Mouse (Mus musculus): ENCODE measurements at regions not wholly inside any gene's neighbourhood (a gene's known extent, or its start where the extent isn't known, plus 50 kb on each side); places are given as distances from the start of the nearest gene placed in this dataset.
A peak's percentile ranks its signal among the peaks of the same experiment; 100 is the strongest.
"Not testable (repeated sequence)": the region's sequence is repeated elsewhere in the genome, so short reads cannot be mapped to it uniquely, and the experiment has no call there.

GRCm38 (mm10) chr2:149203896-149204295, 186.9 kb upstream of the Gm10750 start:
- DNase-seq: no peak

DNA sequence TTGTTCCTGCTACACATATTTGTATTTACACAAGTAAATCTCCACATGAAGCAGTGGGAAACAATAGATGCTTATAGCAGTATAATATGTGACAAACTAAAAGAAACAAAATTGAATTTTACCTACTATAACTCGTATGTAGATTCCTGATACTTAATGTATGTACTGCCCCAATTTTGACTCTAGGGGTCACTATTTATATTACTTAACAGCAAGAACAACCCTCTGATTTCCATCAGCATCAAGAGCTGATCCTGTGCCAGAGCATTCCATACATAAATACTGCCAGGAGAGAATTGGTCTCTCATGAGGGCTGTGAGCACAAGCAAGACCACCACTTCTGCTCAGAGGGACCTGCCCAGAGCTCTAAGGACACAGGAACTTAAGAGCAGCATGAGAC, 178.7 kb upstream of the Gm10750 start:
- no peak for DNase-seq

DNA sequence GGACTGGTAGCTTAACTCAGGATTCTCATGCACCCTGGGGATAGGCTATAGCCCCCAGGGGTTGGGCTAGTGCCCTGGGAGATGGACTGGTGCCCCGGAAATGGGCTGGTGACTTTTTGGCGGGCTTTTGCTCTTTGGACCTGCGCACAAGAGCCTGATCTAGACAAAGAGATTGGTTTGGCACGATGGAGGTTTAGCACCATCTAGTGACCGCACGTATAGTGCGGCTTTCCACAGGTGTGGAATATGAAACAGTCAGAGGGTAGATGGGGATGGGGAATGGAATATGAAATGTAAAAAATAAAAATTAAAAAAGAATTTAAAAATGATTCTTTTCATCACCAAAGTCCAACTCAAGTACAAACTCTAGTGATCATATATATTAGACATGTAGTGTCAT, 141.4 kb upstream of the Gm10750 start:
- peak in 1 of 2 experiments; percentile 1 for DNase-seq

- DNase-seq: not testable (repeated sequence)
Observed at GRCm38 (mm10) chr2:149109551-149109950, 92.5 kb upstream of the Gm10750 start.

DNA sequence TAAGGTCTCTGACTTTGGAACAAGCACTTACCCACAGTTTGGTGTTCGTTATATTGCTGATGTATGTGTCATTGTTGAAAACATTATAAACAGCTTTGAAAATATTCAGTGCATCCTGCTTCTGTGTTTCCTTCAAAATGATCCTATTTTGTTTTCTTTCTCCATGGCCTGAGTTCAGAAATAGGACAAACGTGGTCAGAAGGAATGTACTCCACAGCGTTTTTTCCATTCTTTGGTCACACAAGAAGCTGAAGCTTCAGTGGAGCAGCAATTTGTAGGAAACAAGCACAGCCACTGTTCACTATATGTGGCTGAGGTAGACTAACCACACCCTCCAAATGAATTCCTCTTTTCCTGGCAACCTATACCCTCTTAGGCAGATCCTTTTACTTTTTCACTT, 75.1 kb upstream of the Gm10750 start:
- no peak for DNase-seq
